Mouse (Mus musculus): Measurements from ENCODE around the gene Iqsec1.

Gene Iqsec1

DNA sequence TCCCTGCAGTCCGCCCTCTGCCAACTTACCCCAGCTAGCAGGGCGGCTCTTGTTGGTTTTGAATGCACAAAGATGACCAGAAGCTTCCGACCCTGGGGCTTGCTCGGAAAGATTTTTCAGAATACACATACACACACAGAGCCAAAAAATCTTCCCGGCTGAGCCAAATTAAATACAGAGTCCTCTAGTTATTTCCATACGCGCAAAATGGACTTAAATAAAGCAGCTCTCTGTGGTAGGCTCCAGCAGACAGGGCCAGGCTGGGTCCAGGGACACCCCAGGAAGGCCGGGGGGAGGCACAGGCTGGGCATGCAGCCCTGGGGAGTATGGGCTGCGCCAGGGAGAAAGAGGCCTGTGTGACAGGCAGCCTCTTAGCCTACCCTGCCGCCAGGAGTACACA, 282.0 kb downstream of the Iqsec1 start:
- no peak for DNase-seq (ENCODE audit: low spot score in 2 of 2)

DNA sequence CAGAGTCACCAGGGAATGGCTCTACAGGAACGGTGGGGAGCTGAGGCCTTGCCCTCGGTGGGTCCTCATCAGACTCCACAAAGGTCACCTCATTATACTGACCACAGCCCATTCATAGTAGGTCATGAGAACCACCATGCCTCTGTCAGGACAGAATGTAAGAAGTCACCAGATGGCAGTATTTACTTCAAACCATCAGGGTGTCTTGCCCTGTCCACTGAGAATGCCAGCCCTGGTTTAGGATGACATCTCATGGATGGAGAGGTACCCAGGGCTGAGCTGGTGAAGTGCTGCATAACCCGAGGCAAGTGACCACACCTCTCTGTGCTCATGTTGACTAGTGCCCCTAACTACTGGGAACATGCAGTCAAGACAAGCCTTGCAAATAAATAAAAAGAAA, 282.7 kb downstream of the Iqsec1 start:
- no peak for DNase-seq (ENCODE audit: low spot score in 2 of 2)

DNA sequence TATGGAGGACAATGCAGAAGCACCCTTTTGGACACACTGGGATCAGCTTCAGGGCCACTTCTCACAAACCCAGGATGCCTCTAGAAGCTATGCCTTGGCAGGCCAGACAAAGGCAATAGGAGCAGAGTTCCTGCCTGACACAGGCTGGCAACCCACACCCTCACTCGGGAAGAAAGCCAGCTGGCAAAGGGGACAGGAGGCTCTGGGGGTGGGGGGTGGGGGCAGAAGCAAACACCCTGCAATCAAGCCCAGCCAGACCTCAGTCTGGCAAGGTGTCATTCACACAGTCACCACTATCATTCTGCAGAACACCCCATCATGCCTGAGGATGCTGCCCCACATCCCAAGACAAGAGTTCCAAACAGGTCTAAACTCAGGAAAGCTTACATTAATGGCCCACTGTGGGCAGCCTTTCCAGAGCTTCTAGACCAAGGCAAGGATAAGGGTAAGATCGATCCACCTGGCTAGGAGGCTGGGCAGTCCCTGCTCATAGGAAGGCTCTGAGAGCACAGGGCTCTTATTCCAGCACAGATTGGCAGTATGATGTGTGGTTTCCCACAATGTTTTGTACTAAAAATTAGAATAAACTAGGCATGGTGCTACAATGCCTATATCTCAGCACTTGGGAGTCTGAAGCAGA, 283.7 kb downstream of the Iqsec1 start:
- DNase-seq (ENCODE audit: low spot score in 2 of 2) = no peak

DNA sequence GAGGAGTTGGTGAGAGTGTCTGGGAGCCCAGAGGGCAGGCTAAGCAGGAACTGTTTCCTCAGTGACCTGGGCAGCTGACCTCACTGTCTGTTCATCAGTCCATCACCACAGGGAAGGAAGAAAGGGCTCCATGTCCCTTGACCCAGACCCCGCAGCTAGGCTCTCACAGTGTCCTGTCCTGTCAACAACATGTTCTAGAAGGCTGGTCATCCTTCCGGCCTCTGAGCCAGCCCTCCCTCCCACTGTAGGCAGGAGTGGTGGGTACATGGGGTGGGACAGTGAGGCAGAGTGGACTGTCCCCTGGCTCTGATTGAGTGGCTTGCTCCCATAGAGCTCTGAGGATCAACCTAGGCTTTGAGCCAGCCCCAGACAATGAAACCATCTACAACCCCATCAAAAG, 284.7 kb downstream of the Iqsec1 start:
- no peak for DNase-seq (ENCODE audit: low spot score in 2 of 2)

DNA sequence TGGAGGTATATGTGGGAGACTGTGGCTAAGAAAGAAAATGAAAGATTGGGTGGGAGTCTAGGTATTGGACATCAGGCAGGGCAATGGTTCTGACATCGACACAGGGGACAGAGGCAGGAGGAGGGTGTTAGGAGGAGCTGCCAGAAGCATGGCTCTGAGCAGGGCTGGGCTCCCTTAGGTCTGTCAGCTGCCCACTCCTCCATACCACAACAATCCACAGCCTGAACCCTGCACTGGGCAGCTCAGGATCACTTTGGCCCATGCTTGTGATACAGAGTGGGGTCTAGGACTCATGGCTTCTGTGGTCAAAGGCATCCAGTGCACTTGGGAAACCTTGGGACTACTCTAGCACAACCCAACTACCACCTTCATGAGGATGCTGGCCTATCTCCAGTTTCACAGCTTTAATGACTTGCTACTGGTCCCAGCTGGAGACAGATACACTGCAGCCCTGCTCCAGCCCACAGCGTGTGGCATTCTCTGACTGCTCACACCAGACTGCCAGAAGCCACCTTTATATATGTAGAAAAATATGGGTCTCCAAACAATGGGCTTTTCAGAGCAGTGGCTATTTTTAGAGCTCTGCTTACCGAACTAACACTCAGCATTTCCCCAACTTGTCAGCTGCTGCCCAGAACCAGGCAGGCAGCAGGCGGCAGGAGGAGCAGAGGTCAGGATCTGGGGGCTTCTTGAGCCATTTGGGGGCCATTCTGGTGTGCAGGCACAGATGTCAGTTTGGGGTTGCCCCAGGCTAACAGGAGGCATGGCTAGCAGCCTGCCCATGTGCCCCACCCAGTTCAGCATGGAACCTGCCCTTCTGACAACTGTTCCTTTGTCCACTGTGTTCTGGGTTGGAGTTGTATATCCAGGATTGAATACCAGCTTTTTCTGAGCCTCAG, 285.4 kb downstream of the Iqsec1 start:
- no peak for DNase-seq (ENCODE audit: low spot score in 2 of 2)

DNA sequence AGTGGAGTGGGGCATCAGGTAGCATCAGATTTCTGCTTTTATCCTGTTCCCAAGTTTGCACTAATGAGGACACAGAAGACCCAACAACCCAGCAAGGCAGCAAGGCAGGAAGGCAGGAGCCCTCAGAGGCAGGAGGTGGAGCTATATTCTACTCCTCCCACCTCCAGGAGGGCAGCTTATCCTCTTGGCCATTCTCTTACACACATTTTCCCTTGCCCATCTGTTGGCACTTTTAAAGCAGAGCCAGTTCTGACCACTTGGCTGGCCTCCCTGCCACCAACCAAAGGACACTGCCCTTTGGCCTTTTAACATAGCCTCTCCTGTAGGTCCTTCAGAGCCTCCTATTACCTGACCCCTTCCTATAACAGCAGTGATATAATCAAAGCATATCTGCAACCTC, 286.3 kb downstream of the Iqsec1 start:
- DNase-seq (ENCODE audit: low spot score in 2 of 2) = no peak

DNA sequence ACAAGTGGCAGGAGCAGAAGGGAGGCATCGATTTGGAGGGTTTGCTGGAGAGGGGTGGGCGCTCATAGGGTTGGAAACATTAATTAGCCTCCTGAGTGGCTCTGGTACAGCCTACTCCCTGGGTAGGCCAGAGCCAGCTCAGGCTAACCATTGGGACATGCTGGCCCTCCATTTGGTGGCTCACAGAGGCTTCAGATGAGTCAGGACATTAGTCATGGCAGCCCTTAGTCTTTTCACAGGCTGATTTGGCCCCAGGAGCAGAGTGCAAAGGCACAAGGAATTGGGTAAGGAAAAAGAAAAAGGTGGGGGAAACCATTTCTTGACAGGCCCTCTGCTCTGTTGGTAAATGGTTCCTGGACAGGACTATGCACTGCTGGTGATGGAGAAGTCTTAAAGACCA, 287.1 kb downstream of the Iqsec1 start:
- DNase-seq (ENCODE audit: low spot score in 2 of 2) = no peak

DNA sequence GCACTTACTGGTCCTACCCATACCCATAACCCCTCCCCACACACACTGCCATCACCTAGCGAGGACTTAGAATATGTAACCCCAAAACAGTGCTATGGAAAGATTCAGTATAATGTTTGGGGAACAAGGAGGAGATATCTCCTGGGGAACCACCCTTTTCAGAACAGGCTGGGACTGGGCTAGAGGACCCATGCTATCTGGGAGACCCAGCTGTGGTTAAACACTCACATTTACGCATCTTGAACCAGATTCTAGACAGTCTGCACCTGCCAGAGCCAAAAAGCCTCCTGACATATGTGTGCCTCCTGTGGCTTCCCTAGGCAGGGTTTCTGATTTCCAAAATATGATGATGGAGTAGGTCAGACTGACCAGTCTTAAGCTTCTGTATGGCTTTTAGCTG, 287.7 kb downstream of the Iqsec1 start:
- DNase-seq (ENCODE audit: low spot score in 2 of 2) = no peak

DNA sequence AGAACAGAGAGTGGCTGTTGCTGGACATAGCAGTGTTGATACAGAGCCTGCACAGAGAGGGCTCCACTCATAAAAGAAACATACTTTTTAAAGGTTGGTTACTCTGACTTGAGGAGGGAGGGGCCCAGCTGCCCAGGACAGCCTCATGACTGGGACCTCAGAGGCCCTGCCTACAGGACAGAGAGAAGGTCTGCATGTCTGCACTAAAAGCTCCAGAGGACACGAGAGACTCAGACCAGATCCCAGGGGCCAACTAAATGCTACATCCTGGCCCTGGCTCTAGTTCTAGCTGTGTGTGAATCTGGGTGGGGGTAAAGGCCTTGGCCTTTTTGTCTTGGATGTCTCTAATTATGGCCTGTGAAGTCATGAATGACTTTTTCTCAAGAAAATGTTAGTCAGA, 288.4 kb downstream of the Iqsec1 start:
- no peak for DNase-seq (ENCODE audit: low spot score in 2 of 2)

DNA sequence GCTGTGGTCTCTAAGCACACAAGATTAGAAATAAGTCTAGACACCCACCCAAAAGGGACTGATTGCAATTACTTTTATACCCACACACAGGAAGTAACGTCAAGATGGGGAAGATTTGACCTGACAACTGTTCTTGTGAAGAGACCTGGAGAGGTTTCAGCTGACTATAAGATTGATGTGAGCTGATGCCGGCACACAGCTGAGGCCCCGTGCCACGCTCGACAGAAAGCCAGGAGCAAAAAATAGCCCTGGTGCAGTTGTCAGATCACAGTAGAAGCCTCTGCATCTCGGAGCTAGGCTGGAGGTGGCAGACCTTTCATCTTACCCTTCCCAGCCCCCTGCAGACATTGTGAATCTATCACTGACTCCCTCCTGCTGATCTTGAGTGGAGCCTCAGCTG, 289.6 kb downstream of the Iqsec1 start:
- DNase-seq (ENCODE audit: low spot score in 2 of 2) = peak; percentile 13 to 35

DNA sequence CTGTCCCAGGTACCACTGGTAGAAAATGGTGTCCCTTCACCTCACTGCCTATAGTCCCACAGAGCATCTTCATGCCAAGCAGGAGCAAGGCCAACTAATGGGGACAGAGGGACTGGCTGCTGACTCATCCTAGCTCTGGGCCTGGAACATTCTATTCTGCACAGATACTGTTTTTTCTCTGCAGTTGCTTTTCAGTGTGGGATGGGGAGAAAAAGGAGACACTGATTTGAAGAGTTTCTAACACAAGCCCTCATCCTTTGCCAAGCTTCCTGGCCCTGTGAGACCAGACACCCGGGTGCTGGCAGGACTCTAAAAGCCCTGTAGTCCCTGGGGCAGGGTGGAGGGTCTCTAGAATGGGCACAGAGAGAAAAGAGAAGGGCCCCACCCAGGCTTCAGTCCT, 292.7 kb downstream of the Iqsec1 start:
- DNase-seq (ENCODE audit: low spot score in 2 of 2) = no peak

DNA sequence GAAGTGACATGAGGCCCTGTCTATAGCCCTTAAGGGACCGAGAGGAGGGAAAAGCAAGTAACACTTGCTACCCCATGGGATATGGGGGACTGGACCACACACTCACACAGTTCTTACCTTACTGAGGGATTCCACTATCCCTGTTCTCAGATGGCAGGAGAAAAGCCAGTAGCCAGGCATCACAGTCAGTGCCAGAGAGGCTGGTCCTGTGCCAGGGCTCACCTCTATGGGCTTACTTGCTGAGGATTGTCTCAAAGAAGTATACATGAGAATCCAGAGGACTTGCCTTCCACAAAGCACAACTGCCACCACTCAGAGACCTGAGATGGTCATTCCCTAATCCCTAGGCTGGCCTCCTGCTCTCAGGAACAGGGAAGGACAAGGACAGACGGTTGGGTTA, 296.1 kb downstream of the Iqsec1 start:
- DNase-seq (ENCODE audit: low spot score in 2 of 2) = no peak

DNA sequence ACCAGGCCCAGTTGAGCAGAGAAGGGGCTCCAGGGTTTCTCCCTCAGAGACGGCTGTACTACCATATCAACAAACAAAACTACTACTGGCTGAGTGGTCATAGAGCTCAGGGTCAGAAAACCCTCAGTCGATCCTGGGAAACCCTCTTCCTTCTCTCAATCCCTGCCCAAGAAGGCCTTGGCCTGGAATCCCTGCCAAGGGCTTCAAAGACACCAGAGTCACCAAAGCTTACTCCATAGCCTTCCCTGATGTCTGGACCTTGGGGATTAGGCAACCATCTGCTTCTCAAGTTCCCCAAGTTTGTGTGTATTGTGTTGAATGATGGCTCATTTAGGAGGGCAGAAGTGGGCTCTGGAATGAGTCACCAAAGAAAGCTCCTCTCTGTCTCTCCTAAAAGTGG, 296.6 kb downstream of the Iqsec1 start:
- no peak for DNase-seq (ENCODE audit: low spot score in 2 of 2)

DNA sequence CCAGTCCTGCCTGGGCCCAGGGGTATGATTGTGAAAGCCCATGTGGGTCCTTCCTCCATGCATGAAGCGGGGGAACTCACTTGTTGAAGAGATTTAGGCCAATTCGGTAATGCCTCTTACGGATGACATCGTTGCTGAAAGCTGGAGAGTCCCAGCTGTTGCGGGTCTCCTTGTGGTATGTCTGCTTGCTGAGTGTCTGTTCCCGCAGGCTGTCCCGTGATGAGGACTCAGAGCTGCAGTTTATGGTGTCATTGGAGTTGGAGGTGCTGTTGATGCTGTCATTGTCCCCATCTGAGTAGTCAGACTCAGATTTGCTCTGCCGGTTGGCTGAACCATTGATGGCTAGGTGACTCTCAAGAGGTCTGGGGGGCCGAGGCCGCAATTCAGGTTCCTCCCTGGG, 299.0 kb downstream of the Iqsec1 start:
- no peak for DNase-seq (ENCODE audit: low spot score in 2 of 2)

DNA sequence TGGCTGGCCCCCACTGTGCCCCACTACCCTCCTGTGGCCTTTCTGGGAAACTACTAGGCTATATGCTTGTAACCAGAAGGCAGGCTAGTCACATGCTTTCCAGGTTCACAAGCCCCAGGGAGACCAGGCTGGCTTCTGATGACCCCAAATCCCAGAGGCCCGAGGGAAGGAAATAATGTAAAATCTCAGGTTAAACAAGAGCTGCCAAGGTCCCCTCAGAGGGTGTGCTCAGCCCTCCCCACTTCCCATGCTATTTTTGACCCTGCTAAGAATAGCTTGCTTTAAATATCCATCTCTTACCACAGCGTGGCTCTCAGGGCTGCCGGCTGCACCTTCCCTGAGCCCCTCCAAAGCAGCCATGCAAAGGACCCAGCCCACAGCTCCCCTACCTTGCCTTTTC, 299.7 kb downstream of the Iqsec1 start:
- no peak for DNase-seq (ENCODE audit: low spot score in 2 of 2)

DNA sequence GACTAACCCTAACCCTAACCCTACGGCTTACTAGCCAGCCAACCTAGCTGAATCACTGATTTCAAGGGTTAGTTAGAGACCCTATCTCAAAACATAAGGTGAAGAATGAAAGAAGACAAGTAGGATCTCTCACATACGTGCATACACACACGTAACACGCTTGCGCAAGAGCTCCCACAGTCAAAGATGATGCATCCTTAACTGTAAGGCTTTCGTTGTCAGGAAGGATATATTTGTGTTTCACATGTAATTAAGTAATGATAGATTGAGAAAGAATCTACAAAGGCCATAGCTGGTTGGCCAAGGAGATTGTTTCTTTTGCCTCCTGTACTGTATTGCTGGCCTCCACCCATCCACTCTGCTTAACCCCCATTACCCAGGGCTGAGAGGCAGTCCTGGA, 300.5 kb downstream of the Iqsec1 start:
- no peak for DNase-seq (ENCODE audit: low spot score in 2 of 2)

DNA sequence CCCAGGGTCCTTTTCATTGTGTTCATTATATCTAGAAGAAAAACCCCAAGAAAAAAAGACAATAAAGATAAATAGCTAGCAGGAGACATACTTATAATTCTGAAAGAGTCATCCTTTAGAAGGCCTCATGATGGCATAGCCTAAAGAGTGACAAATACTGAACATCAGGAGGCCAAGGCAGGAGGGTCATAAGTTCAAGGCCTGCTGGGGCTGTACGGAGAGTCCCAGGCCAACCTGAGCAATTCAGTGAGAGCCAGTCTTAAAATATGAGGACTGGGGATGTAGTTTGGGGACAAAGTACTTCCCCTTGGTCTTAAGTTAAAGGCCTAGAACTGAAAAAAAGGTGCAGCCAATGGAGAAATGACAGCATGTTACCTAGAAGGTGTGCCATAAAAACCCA, 301.7 kb downstream of the Iqsec1 start:
- DNase-seq (ENCODE audit: low spot score in 2 of 2) = no peak

DNA sequence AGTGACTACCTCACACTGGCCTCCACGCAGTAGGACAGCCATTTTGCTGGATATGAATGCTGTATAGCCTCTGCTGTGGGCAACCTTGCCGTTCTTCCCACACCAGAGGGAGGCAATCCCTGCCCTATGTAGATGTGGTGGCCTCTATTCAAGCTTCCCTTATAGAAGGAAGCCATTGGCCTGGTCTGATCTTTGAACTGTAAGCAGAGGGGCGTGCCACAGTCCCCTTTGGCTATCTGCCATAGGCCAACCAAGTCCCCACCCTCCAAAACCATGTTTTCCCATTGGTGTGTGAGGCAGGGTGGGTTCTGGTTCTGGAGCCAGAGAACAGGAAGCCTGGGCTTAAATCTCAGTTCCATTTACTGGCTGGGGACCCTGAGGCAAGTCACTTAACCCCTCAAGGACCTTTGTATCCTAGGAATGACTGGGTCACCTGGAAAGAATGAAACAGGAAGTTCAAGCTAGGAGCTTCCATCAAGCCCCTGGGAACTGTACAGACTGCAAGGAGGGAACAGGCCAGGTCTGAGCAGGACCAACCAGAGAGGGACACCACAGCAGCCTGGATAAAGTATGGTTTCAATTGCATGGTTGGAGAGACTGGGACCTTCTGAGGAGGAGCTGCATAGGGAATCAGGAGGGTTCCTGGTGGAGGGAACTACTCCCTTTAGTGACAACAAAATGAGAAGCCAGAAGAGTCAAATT, 304.5 kb downstream of the Iqsec1 start:
- no peak for DNase-seq (ENCODE audit: low spot score in 2 of 2)

DNA sequence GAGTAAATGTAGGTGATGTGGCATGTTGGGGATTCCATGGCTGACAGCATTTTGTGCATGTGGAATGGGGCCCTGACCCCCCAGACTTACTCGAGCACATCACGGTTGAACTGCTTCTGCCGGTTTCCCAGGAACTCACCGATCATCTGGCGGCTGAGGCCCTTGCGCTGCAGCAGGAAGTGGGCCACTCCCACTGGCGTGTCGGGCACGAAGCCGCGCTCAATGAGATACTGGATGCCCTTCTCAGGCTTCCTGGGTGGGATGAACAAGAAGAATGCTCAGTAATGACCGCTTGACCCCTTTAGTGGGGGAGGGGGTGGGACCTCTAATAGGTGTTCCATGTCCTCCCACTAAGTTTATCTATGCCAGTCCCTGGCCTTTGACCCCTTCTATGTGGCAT, 308.1 kb downstream of the Iqsec1 start:
- DNase-seq (ENCODE audit: low spot score in 2 of 2) = no peak

DNA sequence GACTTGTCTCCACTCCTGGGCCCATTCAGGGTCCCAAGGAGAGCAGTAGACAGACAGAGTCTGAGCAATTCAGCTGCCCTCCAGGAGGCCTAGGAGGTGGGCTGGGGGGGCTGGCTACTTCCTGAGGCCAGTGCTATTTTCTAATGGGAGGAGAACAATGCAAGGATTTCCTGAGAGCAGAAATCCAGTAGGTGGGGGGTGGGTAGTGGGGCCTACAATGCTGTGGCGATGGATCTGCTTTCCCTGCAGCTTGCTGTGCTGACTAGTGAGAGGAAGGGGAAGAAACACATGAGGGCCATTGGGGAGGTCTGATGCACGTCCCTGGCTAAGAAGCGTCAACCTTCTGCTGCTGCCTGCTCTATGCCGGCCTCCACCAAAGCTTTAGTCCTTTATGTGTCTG, 309.7 kb downstream of the Iqsec1 start:
- DNase-seq (ENCODE audit: low spot score in 2 of 2) = no peak

DNA sequence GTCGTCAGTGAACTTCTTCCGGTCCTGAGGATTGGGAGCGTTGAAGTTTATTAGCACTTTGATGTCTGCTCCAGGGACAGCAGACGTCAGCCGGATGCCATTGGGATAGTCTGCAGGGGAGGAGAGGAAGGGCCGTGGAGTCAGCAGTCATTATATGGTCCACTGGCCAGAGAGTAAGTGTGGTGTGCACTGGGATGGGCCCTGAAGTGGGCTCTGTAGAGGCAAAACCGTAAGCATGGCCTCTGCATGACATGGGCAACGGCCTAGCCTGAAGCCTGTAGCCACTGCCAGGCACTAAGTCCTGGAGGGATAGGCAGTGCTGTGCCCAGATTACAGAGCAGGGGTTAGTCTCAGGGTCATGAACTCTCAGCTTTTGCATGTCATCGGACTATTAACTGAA, 319.8 kb downstream of the Iqsec1 start:
- no peak for DNase-seq (ENCODE audit: low spot score in 2 of 2)

DNA sequence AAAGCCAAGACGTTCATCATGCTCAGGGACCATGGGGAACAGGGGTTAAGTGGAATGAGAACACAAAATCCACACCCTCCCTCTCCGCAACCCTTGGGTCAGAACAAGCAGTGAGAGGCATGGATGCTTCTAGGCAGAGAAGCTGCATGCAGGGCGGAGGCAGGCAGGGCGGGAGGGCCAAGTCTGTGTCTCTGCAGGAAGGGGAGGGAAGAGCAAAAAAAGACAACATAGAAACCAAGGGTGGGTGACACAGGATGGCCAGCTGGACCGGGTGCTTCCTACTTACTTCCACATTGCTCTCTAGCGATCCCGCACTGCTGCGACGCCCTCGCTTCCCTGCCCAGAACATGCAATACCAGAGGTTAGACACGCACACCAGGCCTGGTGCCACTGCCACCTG, 324.7 kb downstream of the Iqsec1 start:
- DNase-seq (ENCODE audit: low spot score in 2 of 2) = no peak

DNA sequence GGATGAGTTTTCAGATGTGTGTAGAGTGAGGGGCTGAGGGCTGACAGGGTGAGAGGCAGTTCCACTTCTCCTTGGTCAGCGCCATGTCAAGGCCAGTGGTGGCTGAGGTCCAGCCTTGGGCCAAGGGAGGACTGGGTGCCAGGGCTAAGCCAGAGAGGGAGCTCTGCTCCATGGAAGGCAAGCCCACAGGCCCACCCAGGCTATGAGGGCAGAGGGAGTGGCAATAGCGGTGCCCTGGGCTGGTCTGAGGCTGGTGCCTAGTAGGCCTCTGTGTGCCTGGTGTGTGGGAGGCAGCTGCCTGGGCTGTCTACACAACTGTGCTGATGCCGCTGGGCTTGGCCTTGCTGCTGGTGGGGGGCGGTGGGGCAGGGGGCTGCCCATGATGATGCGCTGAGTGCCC, 326.3 kb downstream of the Iqsec1 start:
- no peak for DNase-seq (ENCODE audit: low spot score in 2 of 2)

All from thymus, postnatal 10 days (tissue).